Mouse (Mus musculus) olfactory bulb, adult 2 months (tissue): ENCODE measurements around the gene Limch1. TPM values are rescaled to one million over a fixed set of nuclear protein-coding genes. Genes with fewer than 3 reads are reported as not detected.

ENCODE experiments used
- H3K27ac ChIP-seq: fragments of 200-500 bp; 2 replicates; pipeline ENCODE4 v1.5.1; 2012; ENCODE audit warnings: low read depth, low read length; ENCODE audit not compliant: insufficient read depth
- H3K4me1 ChIP-seq: fragments of 200-500 bp; 2 replicates; pipeline ENCODE4 v1.6.1; 2012; ENCODE audit warnings: low read length; ENCODE audit not compliant: control insufficient read depth, insufficient read depth
- H3K4me3 ChIP-seq: fragments of 200-500 bp; 2 replicates; pipeline ENCODE4 v1.5.1; 2012; ENCODE audit warnings: mild to moderate bottlenecking, low read depth, low read length, moderate library complexity; ENCODE audit not compliant: insufficient read depth
- CTCF ChIP-seq: fragments of 200-500 bp; IDR thresholded peaks from 2 replicates; pipeline ENCODE4 v1.5.1; 2012; ENCODE audit warnings: low read depth, mild to moderate bottlenecking, low read length, moderate library complexity; ENCODE audit not compliant: insufficient read depth
- POLR2A ChIP-seq: fragments of 200-500 bp; IDR thresholded peaks from 2 replicates; pipeline ENCODE4 v1.6.1; 2012; ENCODE audit warnings: mild to moderate bottlenecking, low read depth, low read length, moderate library complexity; ENCODE audit not compliant: insufficient read depth
- WGBS: fragments of 180-500 bp; shearing (Covaris S2); methylation state at CpG from one replicate; pipeline ENCODE4 v1.1.7; 2018; 5-methylcytosine and 5-hydroxymethylcytosine counted together
- polyA plus RNA-seq: library from polyadenylated mRNA; stranded (reverse); fragments of >200 nt; gene quantifications from 2 replicates; pipeline ENCODE4 v1.2.4, GENCODE M21; 2012; ENCODE audit warnings: low replicate concordance; ENCODE audit not compliant: missing spikeins, insufficient read depth, insufficient read length

The Limch1 gene
- polyA plus RNA-seq, 1 experiment, result not detected

- no peak for TF ChIP-seq POLR2A
- no peak for TF ChIP-seq CTCF
- peaks cover 13% of the 10 kb centered on the region; the same call in 1 of the 2 replicates for H3K4me1 ChIP-seq
- 44% methylated on average over 4 of the region's 4 CpGs for WGBS
- no peak overlapping the region for H3K4me3 ChIP-seq
- H3K27ac ChIP-seq, result no peak overlapping the region
Measured at GRCm38 (mm10) chr5:67011985-67012384, 266.4 kb downstream of the Limch1 start.

DNA sequence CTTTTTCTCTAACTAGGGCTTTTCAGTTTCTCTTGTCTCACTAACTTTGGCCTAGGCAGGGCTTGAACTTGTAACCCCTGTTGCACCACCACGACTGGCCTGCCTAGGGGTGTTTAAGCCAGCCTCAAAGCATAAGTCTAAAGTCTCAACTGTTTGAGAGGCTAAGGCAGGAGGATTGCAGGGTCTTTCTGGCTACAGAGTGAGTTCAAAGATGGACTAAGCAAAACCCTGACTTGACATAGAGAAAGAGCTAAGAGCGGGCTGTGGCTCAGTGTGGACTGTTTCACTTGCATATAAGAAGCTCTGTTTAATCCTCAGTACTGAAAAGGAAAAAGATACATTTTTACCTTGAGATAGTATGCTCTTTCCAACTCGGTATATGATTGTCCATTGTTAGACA, 268.3 kb downstream of the Limch1 start:
- TF ChIP-seq CTCF (no peak), POLR2A (no peak)
- WGBS, result 85% methylated on average over 3 of the region's 3 CpGs

GRCm38 (mm10) chr5:67016450-67016849, 270.8 kb downstream of the Limch1 start:
- Histone ChIP-seq H3K27ac (no peak overlapping the region), H3K4me1 (0 out of 2 replicates have a peak, but pooled peaks cover 2% of the 10 kb centered on the region), H3K4me3 (no peak overlapping the region)
- TF ChIP-seq CTCF (0 out of 2 replicates have a peak, but pooled peaks have one; percentile 32), POLR2A (no peak)
- WGBS, result 4% methylated on average over 7 of the region's 7 CpGs

More for the DNA sequence above, 268.3 kb downstream of the Limch1 start:
- Histone ChIP-seq H3K27ac (no peak overlapping the region), H3K4me3 (no peak overlapping the region), H3K4me1 (peaks cover 13% of the 10 kb centered on the region; the same call in 1 of the 2 replicates)

- WGBS, result 48% methylated on average over 10 of the region's 10 CpGs
- Histone ChIP-seq H3K27ac (no peak overlapping the region), H3K4me1 (peaks cover 4% of the 10 kb centered on the region), H3K4me3 (no peak overlapping the region)
- no peak for TF ChIP-seq POLR2A
- TF ChIP-seq CTCF, result no peak
Measured at GRCm38 (mm10) chr5:67024459-67025050, 278.9 kb downstream of the Limch1 start.

DNA sequence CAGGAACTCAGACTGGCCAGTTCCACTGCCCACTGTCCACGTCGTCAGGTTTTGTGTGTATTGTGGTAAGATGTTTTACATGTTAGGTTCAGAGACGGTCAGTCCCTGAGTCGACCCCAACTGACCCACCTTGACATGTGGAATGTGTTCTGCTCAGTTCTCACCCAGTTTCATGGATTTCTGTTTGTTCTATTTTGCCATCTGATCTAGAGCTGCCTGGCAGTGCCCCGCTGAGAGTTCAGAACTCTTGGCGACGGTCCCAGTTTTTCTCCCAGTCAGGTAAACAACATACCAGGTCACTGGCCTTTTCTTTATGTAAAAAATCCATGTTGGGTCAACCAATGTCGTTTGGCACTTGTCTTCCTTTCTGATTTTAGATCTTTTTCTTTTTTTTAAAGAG, 279.5 kb downstream of the Limch1 start:
- 71% methylated on average over 8 of the region's 8 CpGs for WGBS
- peaks cover 4% of the 10 kb centered on the region for H3K4me1 ChIP-seq
- no peak overlapping the region for H3K4me3 ChIP-seq
- TF ChIP-seq CTCF, result no peak
- no peak for TF ChIP-seq POLR2A
- no peak overlapping the region for H3K27ac ChIP-seq

DNA sequence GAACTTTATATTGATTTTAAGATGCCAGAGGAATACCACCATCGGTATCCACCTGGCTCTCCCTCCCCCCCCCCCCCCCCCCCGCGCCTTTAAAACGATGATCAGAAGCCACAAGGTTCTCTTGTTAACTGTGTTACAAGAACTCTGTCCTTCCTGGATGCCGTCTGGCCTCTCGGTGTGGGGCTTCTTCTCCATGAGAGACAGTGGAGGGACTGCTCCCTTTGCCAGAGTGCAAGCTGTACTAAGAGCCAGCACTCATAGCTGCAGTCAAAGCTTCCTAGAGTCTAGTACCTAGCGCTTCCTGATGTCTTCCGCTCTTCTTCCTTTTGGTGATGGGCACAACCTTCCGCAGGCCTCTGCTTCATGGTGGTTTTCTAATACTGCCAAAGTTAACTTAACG, 280.0 kb downstream of the Limch1 start:
- Histone ChIP-seq H3K27ac (no peak overlapping the region), H3K4me3 (no peak overlapping the region), H3K4me1 (peaks cover 4% of the 10 kb centered on the region)
- TF ChIP-seq POLR2A, result no peak
- no peak for TF ChIP-seq CTCF
- WGBS, result 84% methylated on average over 10 of the region's 10 CpGs

DNA sequence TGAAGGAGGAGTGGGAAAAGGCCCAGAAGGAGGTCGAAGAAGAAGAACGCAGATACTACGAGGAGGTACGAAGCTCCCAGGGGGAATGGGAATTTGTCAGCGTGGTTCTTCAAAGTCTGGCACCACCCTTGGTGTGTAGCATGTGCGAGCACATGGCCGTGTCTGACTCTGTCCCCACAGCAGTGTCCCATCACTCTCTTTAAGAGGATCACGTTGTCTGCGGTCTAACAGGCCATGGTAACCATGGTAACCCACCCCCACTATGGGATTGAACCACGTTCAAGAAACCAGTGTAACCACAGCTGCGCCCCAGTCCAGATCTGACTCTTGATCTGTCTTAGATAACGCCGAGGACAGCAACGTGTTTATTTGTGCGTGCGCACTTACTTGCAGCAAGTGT, 283.2 kb downstream of the Limch1 start:
- Histone ChIP-seq H3K4me1 (peaks cover 4% of the 10 kb centered on the region), H3K27ac (no peak overlapping the region), H3K4me3 (no peak overlapping the region)
- TF ChIP-seq CTCF (no peak), POLR2A (no peak)
- 55% methylated on average over 16 of the region's 16 CpGs for WGBS

DNA sequence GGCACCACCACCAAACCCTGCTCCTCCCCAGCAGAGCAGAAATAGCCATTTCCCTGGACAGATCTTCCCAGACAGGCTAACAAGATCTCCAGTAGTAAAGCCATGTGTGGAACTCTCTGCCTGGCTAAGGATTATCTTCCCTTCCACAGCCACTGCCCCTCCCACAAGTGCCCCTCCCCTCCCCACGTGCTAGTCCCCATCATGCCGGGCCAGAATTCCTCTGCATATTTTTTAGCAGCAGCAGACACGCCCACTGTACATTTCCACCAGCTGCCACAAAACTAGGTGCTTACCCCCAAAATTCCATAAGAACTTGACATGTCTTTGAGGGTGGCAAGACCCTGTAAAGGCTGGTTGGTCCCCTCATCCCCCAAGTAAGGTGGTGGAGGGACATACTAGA, 284.3 kb downstream of the Limch1 start:
- no peak overlapping the region for H3K4me3 ChIP-seq
- H3K27ac ChIP-seq, result no peak overlapping the region
- H3K4me1 ChIP-seq, result peaks cover 4% of the 10 kb centered on the region
- TF ChIP-seq CTCF, result no peak
- no peak for TF ChIP-seq POLR2A
- WGBS, result 35% methylated on average over 3 of the region's 3 CpGs

DNA sequence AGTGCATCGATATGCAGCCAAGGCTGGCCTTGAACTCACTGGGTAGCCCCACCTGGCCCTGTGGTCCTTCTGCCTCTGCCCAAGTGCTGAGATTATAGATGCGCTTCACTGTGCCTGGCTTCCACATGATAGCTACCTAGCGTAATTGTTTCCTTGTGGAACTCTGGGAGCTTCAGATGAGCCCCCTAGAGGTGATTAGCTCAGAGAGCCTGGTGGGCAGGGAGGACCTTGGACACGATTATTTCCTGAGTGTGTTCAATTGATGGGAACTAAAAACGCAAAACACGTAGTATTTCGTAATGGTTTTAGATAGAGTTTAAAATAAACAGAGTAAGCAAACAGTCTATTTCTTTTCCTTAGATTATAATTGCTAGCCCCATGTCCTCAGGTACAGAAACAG, 287.0 kb downstream of the Limch1 start:
- no peak overlapping the region for H3K4me3 ChIP-seq
- H3K27ac ChIP-seq, result no peak overlapping the region
- 85% methylated on average over 7 of the region's 7 CpGs for WGBS
- peaks cover 4% of the 10 kb centered on the region for H3K4me1 ChIP-seq
- TF ChIP-seq POLR2A (no peak), CTCF (no peak)

- Histone ChIP-seq H3K27ac (no peak overlapping the region), H3K4me3 (no peak overlapping the region), H3K4me1 (no peaks in the 10 kb centered on the region)
- WGBS, result 72% methylated on average over 9 of the region's 9 CpGs
- TF ChIP-seq POLR2A, result no peak
- no peak for TF ChIP-seq CTCF
Measured at GRCm38 (mm10) chr5:67043932-67044331, 298.3 kb downstream of the Limch1 start.
